ENCODE assay signal across 25 mouse cellular contexts in the genomic region with DNA sequence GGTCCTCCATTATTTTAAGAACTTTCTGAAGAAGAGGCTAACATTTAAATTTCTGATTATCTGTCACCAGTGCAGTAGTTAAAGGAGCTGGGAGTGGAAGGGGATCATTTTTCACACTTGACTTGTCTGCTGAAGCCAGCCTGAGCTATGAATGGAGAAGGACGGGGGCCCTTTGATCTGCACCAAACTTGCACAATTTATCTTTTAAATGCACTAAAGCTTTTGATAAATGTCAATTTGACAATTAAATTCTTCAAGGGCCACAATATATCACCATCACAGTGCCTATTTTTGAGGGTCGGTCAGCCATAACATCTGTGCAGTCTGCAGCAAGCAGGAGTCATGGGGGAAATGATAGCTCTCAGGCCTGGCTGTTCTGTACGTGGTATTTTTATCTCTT.
DNase-seq lines count a peak whose midpoint lies in the region; ATAC-seq lines count a peak whose summit lies in the region.
"Had no signal": no experiment of that assay in that cellular context is flagged by ENCODE, and none has a peak within 500 bp of the region (broad histone marks: within the 10 kb centered on the region; RNA-seq: fewer than 3 reads in every experiment).

No protein-coding gene starts in this region.

- WGBS in hindbrain, embryonic 11.5 days, result 19% methylated on average over 3 of the region's 3 CpGs
- WGBS in hindbrain, embryonic 13.5 days, result 17% methylated on average over 3 of the region's 3 CpGs
- WGBS in midbrain, embryonic 12.5 days, result 31% methylated on average over 3 of the region's 3 CpGs
- WGBS in midbrain, embryonic 13.5 days, result 24% methylated on average over 3 of the region's 3 CpGs
- WGBS in heart, embryonic 12.5 days, result 38% methylated on average over 3 of the region's 3 CpGs

- no peaks in the 10 kb centered on the region for H3K4me1 ChIP-seq in hindbrain, embryonic 11.5 days (replicated peaks; ENCODE audit: control insufficient read depth, insufficient read depth, low read length)
- peaks cover 17% of the 10 kb centered on the region for H3K4me1 ChIP-seq in hindbrain, embryonic 13.5 days (replicated peaks)
- H3K4me1 ChIP-seq in midbrain, embryonic 12.5 days, result peaks cover 17% of the 10 kb centered on the region
- H3K4me1 ChIP-seq in midbrain, embryonic 13.5 days (replicated peaks), result peaks cover 20% of the 10 kb centered on the region
- peaks cover 7% of the 10 kb centered on the region; the same call in 1 of the 2 replicates for H3K4me1 ChIP-seq in heart, embryonic 12.5 days (replicated peaks)
- H3K4me1 ChIP-seq: intestine, embryonic 15.5 days; liver, embryonic 15.5 days had no signal

- H3K9me3 ChIP-seq in hindbrain, embryonic 11.5 days (ENCODE audit: control insufficient read depth, low read length), result no peaks in the 10 kb centered on the region
- 0 out of 2 replicates have a peak, but pooled peaks cover 3% of the 10 kb centered on the region for H3K9me3 ChIP-seq in hindbrain, embryonic 13.5 days
- peaks cover 8% of the 10 kb centered on the region; the same call in 1 of the 2 replicates for H3K9me3 ChIP-seq in midbrain, embryonic 12.5 days
- no peaks in the 10 kb centered on the region; the same call in 1 of the 2 replicates for H3K9me3 ChIP-seq in midbrain, embryonic 13.5 days
- 0 out of 2 replicates have a peak, but pooled peaks cover 7% of the 10 kb centered on the region for H3K9me3 ChIP-seq in heart, embryonic 12.5 days (replicated peaks)
- H3K9me3 ChIP-seq: hindbrain, embryonic 15.5 days; intestine, embryonic 15.5 days; limb, embryonic 12.5 days; liver, embryonic 15.5 days; midbrain, embryonic 10.5 days had no signal

- no peaks in the 10 kb centered on the region for H3K36me3 ChIP-seq in hindbrain, embryonic 11.5 days (ENCODE audit: control insufficient read depth, insufficient read depth, low read length)
- H3K36me3 ChIP-seq in hindbrain, embryonic 13.5 days, result no peaks in the 10 kb centered on the region
- no peaks in the 10 kb centered on the region for H3K36me3 ChIP-seq in midbrain, embryonic 12.5 days
- no peaks in the 10 kb centered on the region for H3K36me3 ChIP-seq in midbrain, embryonic 13.5 days
- H3K36me3 ChIP-seq in heart, embryonic 12.5 days, result no peaks in the 10 kb centered on the region
- H3K36me3 ChIP-seq: hindbrain, embryonic 15.5 days; intestine, embryonic 15.5 days; limb, embryonic 12.5 days; liver, embryonic 15.5 days; midbrain, embryonic 10.5 days had no signal

- no peak for DNase-seq in hindbrain, embryonic 11.5 days (ENCODE audit: low spot score)
- DNase-seq in embryo, embryonic 10.5 days (ENCODE audit: low spot score), result peak; percentile 66
- DNase-seq in mesoderm, embryonic 11.5 days (ENCODE audit: low read depth, low spot score), result peak; percentile 58
- DNase-seq: adrenal gland, adult 2 months; B cell, adult 2 months; cerebellum, adult 8-10 months; cerebellum, postnatal 25 days; gastrocnemius, postnatal 10 days; kidney, adult 8-10 months; kidney, postnatal 25 days; lung, embryonic 14.5 days; lung, postnatal 14 days had no signal

- no peak overlapping the region for H3K4me2 ChIP-seq in hindbrain, embryonic 11.5 days (replicated peaks; ENCODE audit: low read depth, low read length)
- no peak overlapping the region for H3K4me2 ChIP-seq in hindbrain, embryonic 13.5 days
- H3K4me2 ChIP-seq in midbrain, embryonic 12.5 days (replicated peaks), result no peak overlapping the region
- H3K4me2 ChIP-seq in midbrain, embryonic 13.5 days (replicated peaks), result no peak overlapping the region
- no peak overlapping the region for H3K4me2 ChIP-seq in heart, embryonic 12.5 days
- H3K4me2 ChIP-seq: hindbrain, embryonic 15.5 days; intestine, embryonic 15.5 days; limb, embryonic 12.5 days; liver, embryonic 15.5 days; lung, embryonic 14.5 days had no signal

- ATAC-seq in hindbrain, embryonic 11.5 days (ENCODE audit: low FRiP score), result peak; percentile 59; the same call in 1 of the 2 replicates
- no peak for ATAC-seq in hindbrain, embryonic 13.5 days (ENCODE audit: low FRiP score)
- ATAC-seq in midbrain, embryonic 12.5 days (ENCODE audit: low FRiP score, low read depth), result no peak
- ATAC-seq in midbrain, embryonic 13.5 days, result no peak
- no peak for ATAC-seq in heart, embryonic 12.5 days (ENCODE audit: insufficient number of reproducible peaks, low FRiP score)
- no peak for ATAC-seq in erythroblast, adult 5-6 weeks (replicated peaks; ENCODE audit: low FRiP score, poor library complexity, severe bottlenecking)
- ATAC-seq: activated CD4-positive, CD25-positive, alpha-beta regulatory T cell, adult 4 months; forebrain, embryonic 16.5 days; intestine, embryonic 15.5 days had no signal

- no peak overlapping the region for H3K4me3 ChIP-seq in hindbrain, embryonic 11.5 days (ENCODE audit: low read depth, low read length)
- H3K4me3 ChIP-seq in hindbrain, embryonic 13.5 days, result no peak overlapping the region
- H3K4me3 ChIP-seq in midbrain, embryonic 12.5 days, result no peak overlapping the region
- no peak overlapping the region for H3K4me3 ChIP-seq in midbrain, embryonic 13.5 days (replicated peaks)
- H3K4me3 ChIP-seq in heart, embryonic 12.5 days, result no peak overlapping the region
- H3K4me3 ChIP-seq: hindbrain, embryonic 15.5 days; intestine, embryonic 15.5 days; left cerebral cortex, adult 2 months; limb, embryonic 12.5 days; liver, embryonic 15.5 days; midbrain, embryonic 10.5 days had no signal

- no peak overlapping the region for H3K9ac ChIP-seq in hindbrain, embryonic 11.5 days (ENCODE audit: low read depth, low read length)
- no peak overlapping the region for H3K9ac ChIP-seq in hindbrain, embryonic 13.5 days
- H3K9ac ChIP-seq in midbrain, embryonic 12.5 days (replicated peaks), result no peak overlapping the region
- no peak overlapping the region for H3K9ac ChIP-seq in midbrain, embryonic 13.5 days (replicated peaks)
- H3K9ac ChIP-seq in heart, embryonic 12.5 days, result no peak overlapping the region
- H3K9ac ChIP-seq: hindbrain, embryonic 15.5 days; intestine, embryonic 15.5 days; limb, embryonic 12.5 days; liver, embryonic 15.5 days; lung, embryonic 14.5 days had no signal

- H3K27me3 ChIP-seq in hindbrain, embryonic 11.5 days (ENCODE audit: control insufficient read depth, insufficient read depth, low read length), result no peaks in the 10 kb centered on the region
- no peaks in the 10 kb centered on the region for H3K27me3 ChIP-seq in hindbrain, embryonic 13.5 days
- peaks cover 6% of the 10 kb centered on the region for H3K27me3 ChIP-seq in midbrain, embryonic 12.5 days
- no peaks in the 10 kb centered on the region for H3K27me3 ChIP-seq in midbrain, embryonic 13.5 days
- H3K27me3 ChIP-seq in heart, embryonic 12.5 days (replicated peaks), result no peaks in the 10 kb centered on the region
- H3K27me3 ChIP-seq: hindbrain, embryonic 15.5 days; intestine, embryonic 15.5 days; limb, embryonic 12.5 days; liver, embryonic 15.5 days had no signal

- H3K27ac ChIP-seq in hindbrain, embryonic 11.5 days (ENCODE audit: low read depth, low read length), result no peak overlapping the region
- H3K27ac ChIP-seq in hindbrain, embryonic 13.5 days, result no peak overlapping the region
- peak overlapping the region; percentile 25; the same call in 1 of the 2 replicates for H3K27ac ChIP-seq in midbrain, embryonic 12.5 days (replicated peaks)
- H3K27ac ChIP-seq in midbrain, embryonic 13.5 days, result no peak overlapping the region; the same call in 1 of the 2 replicates
- H3K27ac ChIP-seq in heart, embryonic 12.5 days (ENCODE audit: poor library complexity, severe bottlenecking), result no peak overlapping the region
- H3K27ac ChIP-seq: hindbrain, embryonic 15.5 days; intestine, embryonic 15.5 days; left cerebral cortex, adult 2 months; limb, embryonic 12.5 days; liver, embryonic 15.5 days; midbrain, embryonic 10.5 days had no signal
